Mouse (Mus musculus) lung, postnatal 25 days (tissue): ENCODE measurements around the gene Rxra.

Source experiments
- DNase-seq: peaks from one replicate; pipeline ENCODE4 v3.0.0; 2022; ENCODE audit warnings: low spot score

Rxra gene

GRCm38 (mm10) chr2:27676106-27676477 is at the start of gene Rxra:
Gene Rxra, plus strand, starts transcription at chr2:27676440.
- peak; percentile 86 for DNase-seq

- no peak for DNase-seq
Measured at GRCm38 (mm10) chr2:27626604-27627003, 49.6 kb upstream of the Rxra start.

- DNase-seq = no peak
Measured at GRCm38 (mm10) chr2:27630601-27631285, 45.5 kb upstream of the Rxra start.

- DNase-seq = no peak
Measured at GRCm38 (mm10) chr2:27633471-27633870, 42.8 kb upstream of the Rxra start.

GRCm38 (mm10) chr2:27634018-27634417 is 42.2 kb upstream of the Rxra start:
- no peak for DNase-seq

- no peak for DNase-seq
Measured at GRCm38 (mm10) chr2:27635147-27635738, 41.0 kb upstream of the Rxra start.

GRCm38 (mm10) chr2:27636796-27637195 is 39.4 kb upstream of the Rxra start:
- no peak for DNase-seq

- no peak for DNase-seq
Measured at GRCm38 (mm10) chr2:27637281-27637896, 38.9 kb upstream of the Rxra start.

GRCm38 (mm10) chr2:27639631-27640334 is 36.5 kb upstream of the Rxra start:
- DNase-seq = no peak

GRCm38 (mm10) chr2:27640900-27641479 is 35.2 kb upstream of the Rxra start:
- no peak for DNase-seq

GRCm38 (mm10) chr2:27644547-27645120 is 31.6 kb upstream of the Rxra start:
- no peak for DNase-seq

GRCm38 (mm10) chr2:27645471-27645870 is 30.8 kb upstream of the Rxra start:
- DNase-seq = no peak

- no peak for DNase-seq
Measured at GRCm38 (mm10) chr2:27649862-27650661, 26.2 kb upstream of the Rxra start.

GRCm38 (mm10) chr2:27650991-27651390 is 25.2 kb upstream of the Rxra start:
- no peak for DNase-seq

- DNase-seq = no peak
Measured at GRCm38 (mm10) chr2:27653496-27654030, 22.7 kb upstream of the Rxra start.

GRCm38 (mm10) chr2:27654321-27655232 is 21.7 kb upstream of the Rxra start:
- no peak for DNase-seq

- DNase-seq = no peak
Measured at GRCm38 (mm10) chr2:27656576-27656975, 19.7 kb upstream of the Rxra start.

GRCm38 (mm10) chr2:27665284-27665683 is 11.0 kb upstream of the Rxra start:
- no peak for DNase-seq

- no peak for DNase-seq
Measured at GRCm38 (mm10) chr2:27666719-27667118, 9.5 kb upstream of the Rxra start.

GRCm38 (mm10) chr2:27667677-27668076 is 8.6 kb upstream of the Rxra start:
- DNase-seq = no peak
